Mouse (Mus musculus): ENCODE data around the gene Olfr1415. TPM values are rescaled to one million over a fixed set of nuclear protein-coding genes. Genes with fewer than 3 reads are reported as not detected.
"Not testable (repeated sequence)": the region's sequence is repeated elsewhere in the genome, so short reads cannot be mapped to it uniquely, and the experiment has no call there.

Olfr1415 gene
- total RNA-seq, 1 experiment, result not detected

GRCm38 (mm10) chr1:92519046-92519445 is 23.1 kb upstream of the Olfr1415 start:
- no peaks in the 10 kb centered on the region for H3K36me3 ChIP-seq (ENCODE audit: control insufficient read depth, insufficient read depth, low read length, poor library complexity, severe bottlenecking)
- peaks cover 0 to 2% of the 10 kb centered on the region in 2 experiments; a peak in 1 of 4 replicates for H3K4me1 ChIP-seq (ENCODE audit: control insufficient read depth in 2 of 2, insufficient read depth in 2 of 2, low read length in 2 of 2, poor library complexity in 1 of 2)
- DNase-seq (ENCODE audit: low read depth, low spot score), result no peak
- H3K27ac ChIP-seq (ENCODE audit: insufficient read depth, low read depth, low read length, poor library complexity, severe bottlenecking), result no peak overlapping the region
- TF ChIP-seq ZNF384 (IDR thresholded peaks at IDR 0.05; ENCODE audit: low read depth, low read length), result no peak
- no peak for TF ChIP-seq HCFC1 (IDR thresholded peaks at IDR 0.05; ENCODE audit: borderline replicate concordance, insufficient read depth, low read length)
- no peak for TF ChIP-seq CHD2 (IDR thresholded peaks at IDR 0.05; ENCODE audit: low read depth, low read length)
- no peak for TF ChIP-seq ZC3H11A (IDR thresholded peaks at IDR 0.05; ENCODE audit: borderline replicate concordance, low read depth, low read length)
- no peak for TF ChIP-seq MAFK (IDR thresholded peaks at IDR 0.05; ENCODE audit: insufficient read depth, low read depth, low read length)
- no peak overlapping the region for H3K9ac ChIP-seq (ENCODE audit: insufficient read depth, low read depth, low read length, poor library complexity, severe bottlenecking)
- no peak overlapping the region for H3K4me3 ChIP-seq (ENCODE audit: insufficient read depth in 1 of 2, low read depth in 1 of 2, low read length in 2 of 2, poor library complexity in 1 of 2, severe bottlenecking in 1 of 2)
- in situ Hi-C loops (cut with MboI; ENCODE audit: low sequenced_read_pairs in 2 of 2, unreplicated experiment in 2 of 2), result no loop called here
- H3K9me3 ChIP-seq (ENCODE audit: control insufficient read depth, insufficient read depth, low read depth, low read length), result no peaks in the 10 kb centered on the region

GRCm38 (mm10) chr1:92518561-92518960 is 22.7 kb upstream of the Olfr1415 start, which contains the start of gene Olfr1414:
TSS of gene Olfr1414 (minus strand) at chr1:92518661.
- DNase-seq (ENCODE audit: low read depth, low spot score), result no peak
- Histone ChIP-seq H3K27ac (ENCODE audit: insufficient read depth, low read depth, low read length, poor library complexity, severe bottlenecking) (no peak within 1 kb of the TSS), H3K4me1 (ENCODE audit: control insufficient read depth in 2 of 2, insufficient read depth in 2 of 2, low read length in 2 of 2, poor library complexity in 1 of 2) (peaks cover 0 to 2% of the 10 kb centered on the region in 2 experiments; a peak in 1 of 4 replicates), H3K36me3 (ENCODE audit: control insufficient read depth, insufficient read depth, low read length, poor library complexity, severe bottlenecking) (no peaks in the 10 kb centered on the region), H3K9me3 (ENCODE audit: control insufficient read depth, insufficient read depth, low read depth, low read length) (no peaks in the 10 kb centered on the region), H3K4me3 (ENCODE audit: insufficient read depth in 1 of 2, low read depth in 1 of 2, low read length in 2 of 2, poor library complexity in 1 of 2, severe bottlenecking in 1 of 2) (no peak within 1 kb of the TSS), H3K9ac (ENCODE audit: insufficient read depth, low read depth, low read length, poor library complexity, severe bottlenecking) (no peak within 1 kb of the TSS)
- in situ Hi-C loops (cut with MboI; ENCODE audit: low sequenced_read_pairs in 2 of 2, unreplicated experiment in 2 of 2), result no loop called here
- no peak for TF ChIP-seq HCFC1 (IDR thresholded peaks at IDR 0.05; ENCODE audit: borderline replicate concordance, insufficient read depth, low read length)
- no peak for TF ChIP-seq ZC3H11A (IDR thresholded peaks at IDR 0.05; ENCODE audit: borderline replicate concordance, low read depth, low read length)
- TF ChIP-seq ZNF384 (IDR thresholded peaks at IDR 0.05; ENCODE audit: low read depth, low read length), result no peak
- no peak for TF ChIP-seq CHD2 (IDR thresholded peaks at IDR 0.05; ENCODE audit: low read depth, low read length)
- no peak for TF ChIP-seq MAFK (IDR thresholded peaks at IDR 0.05; ENCODE audit: insufficient read depth, low read depth, low read length)

GRCm38 (mm10) chr1:92515390-92515789 is 19.5 kb upstream of the Olfr1415 start:
- H3K36me3 ChIP-seq (ENCODE audit: control insufficient read depth, insufficient read depth, low read length, poor library complexity, severe bottlenecking), result no peaks in the 10 kb centered on the region
- no peak overlapping the region for H3K9ac ChIP-seq (ENCODE audit: insufficient read depth, low read depth, low read length, poor library complexity, severe bottlenecking)
- no peak overlapping the region for H3K4me3 ChIP-seq (ENCODE audit: insufficient read depth in 1 of 2, low read depth in 1 of 2, low read length in 2 of 2, poor library complexity in 1 of 2, severe bottlenecking in 1 of 2)
- no peaks in the 10 kb centered on the region for H3K9me3 ChIP-seq (ENCODE audit: control insufficient read depth, insufficient read depth, low read depth, low read length)
- no peak for TF ChIP-seq CHD2 (IDR thresholded peaks at IDR 0.05; ENCODE audit: low read depth, low read length)
- TF ChIP-seq ZNF384 (IDR thresholded peaks at IDR 0.05; ENCODE audit: low read depth, low read length), result no peak
- no peak for TF ChIP-seq HCFC1 (IDR thresholded peaks at IDR 0.05; ENCODE audit: borderline replicate concordance, insufficient read depth, low read length)
- TF ChIP-seq ZC3H11A (IDR thresholded peaks at IDR 0.05; ENCODE audit: borderline replicate concordance, low read depth, low read length), result no peak
- no peak overlapping the region for H3K27ac ChIP-seq (ENCODE audit: insufficient read depth, low read depth, low read length, poor library complexity, severe bottlenecking)
- peaks cover 0 to 2% of the 10 kb centered on the region in 2 experiments; a peak in 1 of 4 replicates for H3K4me1 ChIP-seq (ENCODE audit: control insufficient read depth in 2 of 2, insufficient read depth in 2 of 2, low read length in 2 of 2, poor library complexity in 1 of 2)
- in situ Hi-C loops (cut with MboI; ENCODE audit: low sequenced_read_pairs in 2 of 2, unreplicated experiment in 2 of 2), result no loop called here
- DNase-seq (ENCODE audit: low read depth, low spot score), result no peak

GRCm38 (mm10) chr1:92511646-92512045 is 15.7 kb upstream of the Olfr1415 start:
- DNase-seq (ENCODE audit: low read depth, low spot score); H3K9ac ChIP-seq (ENCODE audit: insufficient read depth, low read depth, low read length, poor library complexity, severe bottlenecking); H3K36me3 ChIP-seq (ENCODE audit: control insufficient read depth, insufficient read depth, low read length, poor library complexity, severe bottlenecking); H3K4me1 ChIP-seq (ENCODE audit: control insufficient read depth in 2 of 2, insufficient read depth in 2 of 2, low read length in 2 of 2, poor library complexity in 1 of 2); H3K9me3 ChIP-seq (ENCODE audit: control insufficient read depth, insufficient read depth, low read depth, low read length); in situ Hi-C loops (cut with MboI; ENCODE audit: low sequenced_read_pairs in 2 of 2, unreplicated experiment in 2 of 2); H3K27ac ChIP-seq (ENCODE audit: insufficient read depth, low read depth, low read length, poor library complexity, severe bottlenecking); H3K4me3 ChIP-seq (ENCODE audit: insufficient read depth in 1 of 2, low read depth in 1 of 2, low read length in 2 of 2, poor library complexity in 1 of 2, severe bottlenecking in 1 of 2): not testable (repeated sequence)

- H3K4me1 ChIP-seq (ENCODE audit: control insufficient read depth in 2 of 2, insufficient read depth in 2 of 2, low read length in 2 of 2, poor library complexity in 1 of 2), result no peaks in the 10 kb centered on the region
- H3K9ac ChIP-seq (ENCODE audit: insufficient read depth, low read depth, low read length, poor library complexity, severe bottlenecking), result no peak within 1 kb of the TSS
- H3K9me3 ChIP-seq (ENCODE audit: control insufficient read depth, insufficient read depth, low read depth, low read length), result no peaks in the 10 kb centered on the region
- H3K27ac ChIP-seq (ENCODE audit: insufficient read depth, low read depth, low read length, poor library complexity, severe bottlenecking), result no peak within 1 kb of the TSS
- in situ Hi-C loops (cut with MboI; ENCODE audit: low sequenced_read_pairs in 2 of 2, unreplicated experiment in 2 of 2), result no loop called here
- no peaks in the 10 kb centered on the region for H3K36me3 ChIP-seq (ENCODE audit: control insufficient read depth, insufficient read depth, low read length, poor library complexity, severe bottlenecking)
- no peak for DNase-seq (ENCODE audit: low read depth, low spot score)
- TF ChIP-seq HCFC1 (IDR thresholded peaks at IDR 0.05; ENCODE audit: borderline replicate concordance, insufficient read depth, low read length) (no peak), ZC3H11A (IDR thresholded peaks at IDR 0.05; ENCODE audit: borderline replicate concordance, low read depth, low read length) (no peak)
- no peak within 1 kb of the TSS for H3K4me3 ChIP-seq (ENCODE audit: insufficient read depth in 1 of 2, low read depth in 1 of 2, low read length in 2 of 2, poor library complexity in 1 of 2, severe bottlenecking in 1 of 2)
Measured at GRCm38 (mm10) chr1:92485013-92485412, 10.9 kb downstream of the Olfr1415 start, which contains the start of gene Olfr1416. TSS of gene Olfr1416 (minus strand) at chr1:92485113.
